Mouse (Mus musculus) CH12.LX (cell line): ENCODE data around the gene Tsnaxip1. TPM values are rescaled to one million over a fixed set of nuclear protein-coding genes. Genes with fewer than 3 reads are reported as not detected.

ENCODE experiments used
- DNase-seq: peaks from one replicate; pipeline ENCODE4 v3.0.0-alpha.2; 2013; ENCODE audit errors: extremely low read depth
- H3K27ac ChIP-seq: 2 replicates; pipeline ENCODE4 v1.5.1; 2012; ENCODE audit warnings: low read depth, mild to moderate bottlenecking, control low read depth, moderate library complexity; ENCODE audit not compliant: insufficient read depth
- H3K27me3 ChIP-seq: replicated peaks from 2 replicates; pipeline ENCODE3; 2012; ENCODE audit warnings: inconsistent platforms
- H3K36me3 ChIP-seq, 2 experiments: replicated peaks in 1 of 2; 2 replicates each; pipeline versions ENCODE3 to v1.6.1; 2012; ENCODE audit warnings: inconsistent platforms in 1 of 2, low read length in 1 of 2, mild to moderate bottlenecking in 1 of 2, mixed read lengths in 1 of 2, moderate library complexity in 1 of 2; ENCODE audit not compliant: control insufficient read depth in 1 of 2, insufficient read depth in 1 of 2
- H3K4me1 ChIP-seq, 2 experiments: 2 replicates each; pipeline ENCODE4 v1.6.1; 2012; ENCODE audit warnings: inconsistent platforms in 1 of 2, moderate library complexity in 1 of 2; ENCODE audit not compliant: insufficient read depth in 2 of 2, control insufficient read depth in 1 of 2
- H3K4me2 ChIP-seq: 2 replicates; pipeline ENCODE4 v1.6.1; 2012; ENCODE audit warnings: low read depth, mild to moderate bottlenecking, control low read depth; ENCODE audit not compliant: poor library complexity, insufficient read depth, severe bottlenecking
- H3K4me3 ChIP-seq, 3 experiments: fragments of 150-350 bp in 1 of 3; sonication (generic) in 1 of 3; replicated peaks in 1 of 3; 2 replicates each; pipeline versions ENCODE3 to v1.5.1; 2011 to 2012; ENCODE audit warnings: low read depth in 2 of 3, low read length in 2 of 3, mild to moderate bottlenecking in 2 of 3, moderate library complexity in 2 of 3, control low read depth in 1 of 3, improper control_type of control experiment in 1 of 3, inconsistent platforms in 1 of 3, mixed read lengths in 1 of 3; ENCODE audit not compliant: poor library complexity in 1 of 3
- H3K79me2 ChIP-seq: replicated peaks from 2 replicates; pipeline ENCODE4 v1.6.1; 2012; ENCODE audit warnings: mild to moderate bottlenecking, moderate library complexity; ENCODE audit not compliant: control insufficient read depth, poor library complexity, insufficient read depth, severe bottlenecking; ENCODE audit errors: extremely low read depth
- H3K9ac ChIP-seq: 2 replicates; pipeline ENCODE4 v1.6.1; 2012; ENCODE audit warnings: low read depth, mild to moderate bottlenecking, control low read depth, moderate library complexity; ENCODE audit not compliant: insufficient read depth
- H3K9me3 ChIP-seq: replicated peaks from 2 replicates; pipeline ENCODE3; 2012; ENCODE audit warnings: low read length, inconsistent platforms, mixed read lengths
- BHLHE40 ChIP-seq: IDR thresholded peaks from 2 replicates; pipeline ENCODE4 v1.6.1; 2011; ENCODE audit warnings: mild to moderate bottlenecking, low read depth, low read length, improper control_type of control experiment
- CTCF ChIP-seq, 2 experiments: IDR thresholded peaks in 1 of 2; conservative IDR thresholded peaks in 1 of 2; 2 replicates each; pipeline ENCODE4 v1.5.1; 2011 to 2012; ENCODE audit warnings: low read depth in 2 of 2, low read length in 2 of 2, improper control_type of control experiment in 1 of 2, inconsistent platforms in 1 of 2, mild to moderate bottlenecking in 1 of 2, moderate library complexity in 1 of 2
- ELF1 ChIP-seq: IDR thresholded peaks from 2 replicates; pipeline ENCODE4 v1.6.1; 2014; ENCODE audit warnings: low read depth, mild to moderate bottlenecking, inconsistent platforms, low read length, improper control_type of control experiment
- ETS1 ChIP-seq: conservative IDR thresholded peaks from 2 replicates; pipeline ENCODE4 v1.6.1; 2012; ENCODE audit warnings: low read depth, mild to moderate bottlenecking, inconsistent platforms, low read length, improper control_type of control experiment, moderate library complexity
- GABPA ChIP-seq: IDR thresholded peaks from 2 replicates; pipeline ENCODE4 v1.6.1; 2012; ENCODE audit warnings: low read depth, low read length, improper control_type of control experiment, inconsistent platforms; ENCODE audit not compliant: insufficient replicate concordance
- HCFC1 ChIP-seq: IDR thresholded peaks from 2 replicates; pipeline ENCODE4 v1.6.1; 2012; ENCODE audit warnings: low read depth, mild to moderate bottlenecking, inconsistent platforms, low read length, improper control_type of control experiment
- JUN ChIP-seq: IDR thresholded peaks from 2 replicates; pipeline ENCODE4 v1.6.1; 2011; ENCODE audit warnings: low read depth, mild to moderate bottlenecking, low read length, improper control_type of control experiment, moderate library complexity; ENCODE audit not compliant: insufficient read depth
- JUND ChIP-seq: conservative IDR thresholded peaks from 2 replicates; pipeline ENCODE4 v1.6.1; 2011; ENCODE audit warnings: low read depth, low read length, improper control_type of control experiment
- NRF1 ChIP-seq: IDR thresholded peaks from 2 replicates; pipeline ENCODE4 v1.6.1; 2014; ENCODE audit warnings: low read depth, mild to moderate bottlenecking, inconsistent platforms, low read length, improper control_type of control experiment, moderate library complexity
- PAX5 ChIP-seq: IDR thresholded peaks from 2 replicates; pipeline ENCODE4 v1.6.1; 2012; ENCODE audit warnings: low read length, inconsistent platforms, mixed read lengths
- POLR2A ChIP-seq: IDR thresholded peaks from 2 replicates; pipeline ENCODE4 v1.6.1; 2011; ENCODE audit warnings: low read depth, mild to moderate bottlenecking, improper control_type of control experiment, low read length
- RAD21 ChIP-seq: IDR thresholded peaks from 2 replicates; pipeline ENCODE4 v1.6.1; 2011; ENCODE audit warnings: low read depth, mild to moderate bottlenecking, low read length, improper control_type of control experiment, moderate library complexity
- TBP ChIP-seq: conservative IDR thresholded peaks from 2 replicates; pipeline ENCODE4 v1.6.1; 2011; ENCODE audit warnings: low read depth, low read length, improper control_type of control experiment
- TCF12 ChIP-seq: IDR thresholded peaks from 2 replicates; pipeline ENCODE4 v1.6.1; 2014; ENCODE audit warnings: low read depth, mild to moderate bottlenecking, inconsistent platforms, low read length, improper control_type of control experiment
- UBTF ChIP-seq: IDR thresholded peaks from 2 replicates; pipeline ENCODE4 v1.6.1; 2012; ENCODE audit warnings: low read depth, mild to moderate bottlenecking, inconsistent platforms, low read length, improper control_type of control experiment, moderate library complexity
- ZC3H11A ChIP-seq: IDR thresholded peaks from 2 replicates; pipeline ENCODE4 v1.6.1; 2012; ENCODE audit warnings: low read depth, mild to moderate bottlenecking, inconsistent platforms, low read length, improper control_type of control experiment
- ZMIZ1 ChIP-seq: IDR thresholded peaks from 2 replicates; pipeline ENCODE4 v1.6.1; 2012; ENCODE audit warnings: low read depth, mild to moderate bottlenecking, inconsistent platforms, low read length, improper control_type of control experiment
- ZNF384 ChIP-seq: IDR thresholded peaks from 2 replicates; pipeline ENCODE4 v1.6.1; 2012; ENCODE audit warnings: low read depth, low read length, improper control_type of control experiment, inconsistent platforms
- dilution Hi-C: fragments of 300-500 bp; cut with MboI; formaldehyde crosslinking; loops from 2 replicates; pipeline ENCODE4 v1.14.3; 2020; ENCODE audit warnings: low sequenced_read_pairs; ENCODE audit not compliant: extremely low pct_unique_long_range_greater_than_20kb, extremely low pct_ligation_motif_present
- in situ Hi-C: fragments of 300-500 bp; cut with MboI; formaldehyde crosslinking; loops from 3 replicates; pipeline ENCODE4 v1.14.3; 2019; ENCODE audit warnings: low sequenced_read_pairs, low pct_ligation_motif_present, low pct_unique_long_range_greater_than_20kb, mixed read lengths
- polyA plus RNA-seq: library from polyadenylated mRNA; unstranded; fragments of >175 nt; gene quantifications from 2 replicates; pipeline ENCODE4 v1.2.1, GENCODE M21; 2012; ENCODE audit warnings: low read depth; ENCODE audit not compliant: insufficient read length
- total RNA-seq, 2 experiments: library from RNA; depleted of rRNA; stranded (reverse); fragments of 300-350 nt in 1 of 2; fragments of >200 nt in 1 of 2; gene quantifications; 2 replicates each; pipeline ENCODE4 v1.2.3; 2012 to 2014

The Tsnaxip1 gene
- total and polyA plus RNA-seq, 3 experiments, result 0.13 to 0.50 (median 0.13) TPM

DNA sequence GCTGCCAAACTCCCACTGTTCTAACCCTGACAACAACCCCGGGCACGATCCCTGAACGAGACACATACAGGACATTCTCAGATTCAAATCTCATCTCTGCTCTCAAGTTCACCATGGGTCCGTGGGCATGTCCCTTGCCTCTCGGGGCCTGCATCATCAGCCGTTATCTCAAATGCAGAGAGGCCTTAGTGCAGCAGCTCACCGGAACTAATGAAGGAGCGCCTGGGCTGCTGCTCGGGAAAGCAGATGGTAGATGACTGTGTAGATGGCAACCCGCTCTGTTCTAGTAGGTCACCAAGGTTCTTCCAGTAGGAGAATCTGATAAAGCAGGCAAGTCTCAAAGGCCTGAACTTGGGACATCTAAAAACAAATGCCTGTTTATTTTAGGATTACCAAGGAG, 16.5 kb upstream of the Tsnaxip1 start:
- DNase-seq, result no peak
- in situ Hi-C loops (no loop called here), dilution Hi-C loops (no loop called here)
- Histone ChIP-seq H3K4me1 (peaks cover 15 to 55% of the 10 kb centered on the region in 2 experiments), H3K27ac (peak overlapping the region; percentile 97), H3K9ac (peak overlapping the region; percentile 55), H3K27me3 (no peaks in the 10 kb centered on the region), H3K36me3 (peaks cover 3 to 54% of the 10 kb centered on the region in 2 experiments), H3K4me3 (peak overlapping the region in 2 of 3 experiments; percentile 1 to 23), H3K9me3 (no peaks in the 10 kb centered on the region), H3K79me2 (peaks cover 20% of the 10 kb centered on the region), H3K4me2 (peak overlapping the region; percentile 98)
- TF ChIP-seq ZC3H11A (no peak), JUN (no peak), TCF12 (no peak), TBP (no peak), POLR2A (no peak), ZNF384 (no peak), GABPA (no peak)

DNA sequence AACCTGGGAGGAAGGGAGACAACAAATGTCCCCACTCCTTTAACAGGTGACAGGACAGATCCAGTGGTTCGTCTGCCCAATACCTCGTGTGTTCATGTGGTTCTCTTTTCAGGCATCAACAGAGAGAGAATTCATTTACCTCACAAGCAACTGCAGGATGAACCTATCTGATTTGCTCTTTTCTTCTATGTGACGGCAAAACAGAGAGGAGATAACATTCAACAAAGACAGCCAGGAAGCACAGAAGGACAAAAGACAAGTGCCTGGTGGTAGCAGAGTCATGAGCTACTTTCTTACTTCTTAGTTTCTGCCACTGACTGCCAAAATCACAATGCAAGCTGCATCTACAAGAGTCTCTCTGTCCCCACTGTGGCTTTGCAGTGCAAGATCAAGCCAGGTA, 16.0 kb upstream of the Tsnaxip1 start:
- Histone ChIP-seq H3K9me3 (no peaks in the 10 kb centered on the region), H3K4me1 (peaks cover 14 to 52% of the 10 kb centered on the region in 2 experiments), H3K36me3 (peaks cover 3 to 52% of the 10 kb centered on the region in 2 experiments), H3K9ac (peak overlapping the region; percentile 55; the same call in 1 of the 2 replicates), H3K27me3 (no peaks in the 10 kb centered on the region), H3K27ac (peak overlapping the region; percentile 97), H3K79me2 (peaks cover 20% of the 10 kb centered on the region), H3K4me3 (no peak overlapping the region), H3K4me2 (no peak overlapping the region)
- DNase-seq, result no peak
- dilution Hi-C loops (no loop called here), in situ Hi-C loops (no loop called here)
- TF ChIP-seq NRF1, result no peak
- no peak for TF ChIP-seq RAD21
- no peak for TF ChIP-seq JUND
- no peak for TF ChIP-seq TBP
- no peak for TF ChIP-seq ETS1
- no peak for TF ChIP-seq ELF1
- no peak for TF ChIP-seq TCF12
- TF ChIP-seq BHLHE40, result no peak
- no peak for TF ChIP-seq UBTF
- TF ChIP-seq HCFC1, result no peak
- TF ChIP-seq PAX5, result no peak
- no peak for TF ChIP-seq CTCF (conservative IDR thresholded peaks at IDR 0.05 in 1 of 2, IDR thresholded peaks at IDR 0.05 in 1 of 2; ENCODE audit: low read depth in 2 of 2, low read length in 2 of 2)
- no peak for TF ChIP-seq ZMIZ1
